Mouse (Mus musculus) limb, embryonic 11.5 days (tissue): ENCODE results near the gene Smcp. TPM values are rescaled to one million over a fixed set of nuclear protein-coding genes. Genes with fewer than 3 reads are reported as not detected.

Source experiments
- ATAC-seq: fragments of 200-750 bp; cut with Nextera tagmentation; 2 replicates; pipeline ENCODE4 v1.8.0; 2017; ENCODE audit warnings: low read depth; ENCODE audit not compliant: insufficient number of reproducible peaks, low FRiP score, low TSS enrichment
- DNase-seq: peaks from one replicate; pipeline ENCODE4 v3.0.0-alpha.2; 2015; ENCODE audit warnings: low spot score
- H3K27ac ChIP-seq: fragments of 300-500 bp; sonication (generic); replicated peaks from 2 replicates; pipeline ENCODE4 v1.5.1; 2014; ENCODE audit warnings: low read depth, mild to moderate bottlenecking, low read length
- H3K27me3 ChIP-seq: fragments of 300-500 bp; sonication (generic); 2 replicates; pipeline ENCODE4 v1.6.1; 2014; ENCODE audit warnings: mild to moderate bottlenecking, low read length, mixed read lengths; ENCODE audit not compliant: control insufficient read depth, insufficient read depth
- H3K36me3 ChIP-seq: fragments of 300-500 bp; sonication (generic); 2 replicates; pipeline ENCODE4 v1.6.1; 2014; ENCODE audit warnings: mild to moderate bottlenecking, low read length, moderate library complexity, mixed read lengths; ENCODE audit not compliant: control insufficient read depth, insufficient read depth
- H3K4me1 ChIP-seq: fragments of 300-500 bp; sonication (generic); 2 replicates; pipeline ENCODE4 v1.6.1; 2014; ENCODE audit warnings: low read length, mixed read lengths; ENCODE audit not compliant: control insufficient read depth, insufficient read depth
- H3K4me2 ChIP-seq: fragments of 300-500 bp; sonication (generic); 2 replicates; pipeline ENCODE4 v1.6.1; 2014; ENCODE audit warnings: low read depth, mild to moderate bottlenecking, moderate library complexity; ENCODE audit not compliant: severe bottlenecking
- H3K4me3 ChIP-seq: fragments of 300-500 bp; sonication (generic); 2 replicates; pipeline ENCODE4 v1.5.1; 2014; ENCODE audit warnings: low read depth, low read length
- H3K9ac ChIP-seq: fragments of 300-500 bp; sonication (generic); 2 replicates; pipeline ENCODE4 v1.6.1; 2014; ENCODE audit warnings: mild to moderate bottlenecking, low read length
- H3K9me3 ChIP-seq: fragments of 300-500 bp; sonication (generic); 2 replicates; pipeline ENCODE4 v1.6.1; 2016; ENCODE audit warnings: low read length; ENCODE audit not compliant: control insufficient read depth
- WGBS: fragments of 180-500 bp; shearing (Covaris S2); extraction: QIAGEN DNeasy Blood & Tissue Kit; methylation state at CpG from one replicate; pipeline ENCODE4 v1.1.7; 2014; 5-methylcytosine and 5-hydroxymethylcytosine counted together
- polyA plus RNA-seq: library from polyadenylated mRNA; unstranded; fragments of >200 nt; fragmentation: Nextera tagmentation; extraction: Ambion mirVana; gene quantifications from 2 replicates; pipeline ENCODE4 v1.2.1, GENCODE M21; 2014

Smcp gene
- polyA plus RNA-seq, 1 experiment from 2014 or later, result not detected

- 68% methylated on average over 2 of the region's 2 CpGs for WGBS
- H3K4me3 ChIP-seq, result no peak overlapping the region
- no peak overlapping the region for H3K27ac ChIP-seq
- H3K4me1 ChIP-seq, result no peaks in the 10 kb centered on the region
- ATAC-seq (no peak), DNase-seq (no peak)
- H3K9me3 ChIP-seq, result no peaks in the 10 kb centered on the region
- no peak overlapping the region for H3K9ac ChIP-seq
- no peaks in the 10 kb centered on the region for H3K36me3 ChIP-seq
- no peaks in the 10 kb centered on the region for H3K27me3 ChIP-seq
- no peak overlapping the region for H3K4me2 ChIP-seq
Observed at GRCm38 (mm10) chr3:92572514-92573155, 16.2 kb downstream of the Smcp start.

GRCm38 (mm10) chr3:92568752-92569151 lies 20.0 kb downstream of the Smcp start:
- no peak overlapping the region for H3K4me2 ChIP-seq
- no peak overlapping the region for H3K27ac ChIP-seq
- H3K36me3 ChIP-seq, result no peaks in the 10 kb centered on the region
- H3K4me1 ChIP-seq, result no peaks in the 10 kb centered on the region
- H3K27me3 ChIP-seq, result no peaks in the 10 kb centered on the region
- no peak overlapping the region for H3K4me3 ChIP-seq
- H3K9me3 ChIP-seq, result no peaks in the 10 kb centered on the region
- H3K9ac ChIP-seq, result no peak overlapping the region
- ATAC-seq (no peak), DNase-seq (no peak)
- WGBS, result 93% methylated on average over 2 of the region's 2 CpGs

- no peak for DNase-seq
- Histone ChIP-seq H3K27me3 (no peaks in the 10 kb centered on the region), H3K9me3 (no peaks in the 10 kb centered on the region), H3K4me3 (no peak overlapping the region), H3K36me3 (no peaks in the 10 kb centered on the region), H3K4me1 (no peaks in the 10 kb centered on the region), H3K9ac (no peak overlapping the region), H3K27ac (no peak overlapping the region), H3K4me2 (no peak overlapping the region)
- no peak for ATAC-seq
Observed at GRCm38 (mm10) chr3:92565418-92565817, 23.4 kb downstream of the Smcp start.

- no peaks in the 10 kb centered on the region for H3K4me1 ChIP-seq
- H3K27ac ChIP-seq, result no peak within 1 kb of the TSS
- H3K4me3 ChIP-seq, result no peak within 1 kb of the TSS
- ATAC-seq, result no peak
- WGBS, result 83% methylated on average over 3 of the region's 3 CpGs
- no peaks in the 10 kb centered on the region for H3K9me3 ChIP-seq
- no peak for DNase-seq
- H3K36me3 ChIP-seq, result no peaks in the 10 kb centered on the region
- H3K4me2 ChIP-seq, result no peak within 1 kb of the TSS
- H3K27me3 ChIP-seq, result no peaks in the 10 kb centered on the region
- H3K9ac ChIP-seq, result no peak within 1 kb of the TSS
Observed at GRCm38 (mm10) chr3:92534411-92534810, 54.4 kb downstream of the Smcp start, which contains the start of gene 2310046K23Rik. 2310046K23Rik (minus strand) TSS chr3:92534511.

Other genes starting within 250 kb of the Smcp start
- not detected in 2 replicates for gene Sprr2d, start 249.9 kb downstream of the Smcp start, polyA plus RNA-seq
- not detected in 2 replicates for gene Sprr2e, start 236.9 kb downstream of the Smcp start, polyA plus RNA-seq
- not detected in 2 replicates for gene Sprr2f, start 223.8 kb downstream of the Smcp start, polyA plus RNA-seq
- gene Sprr2h, start 203.3 kb downstream of the Smcp start, polyA plus RNA-seq, result not detected in 2 replicates
- gene Sprr2i, start 181.0 kb downstream of the Smcp start, polyA plus RNA-seq, result not detected in 2 replicates
- gene Sprr2j-ps, start 170.9 kb downstream of the Smcp start, polyA plus RNA-seq, result not detected in 2 replicates
- gene Gm9774, start 159.6 kb downstream of the Smcp start, polyA plus RNA-seq, result 4.9 and 5.8 TPM in 2 replicates
- gene Sprr2k, start 156.4 kb downstream of the Smcp start, polyA plus RNA-seq, result not detected in 2 replicates
- gene Sprr1b, start 150.2 kb downstream of the Smcp start, polyA plus RNA-seq, result not detected in 2 replicates
- gene Sprr3, start 130.3 kb downstream of the Smcp start, polyA plus RNA-seq, result not detected in 2 replicates
- not detected in 2 replicates for gene Sprr1a, start 103.1 kb downstream of the Smcp start, polyA plus RNA-seq
- gene Sprr4, start 88.5 kb downstream of the Smcp start, polyA plus RNA-seq, result not detected in 2 replicates
- not detected in 2 replicates for gene 2310046K23Rik, start 54.5 kb downstream of the Smcp start, polyA plus RNA-seq
- gene Ivl, start 15.3 kb downstream of the Smcp start, polyA plus RNA-seq, result not detected in 2 replicates
- not detected in 2 replicates for gene 2210017I01Rik, start 18.5 kb upstream of the Smcp start, polyA plus RNA-seq
- gene Lce6a, start 32.7 kb upstream of the Smcp start, polyA plus RNA-seq, result not detected in 2 replicates
- not detected in 2 replicates for gene Lce1a1, start 59.3 kb upstream of the Smcp start, polyA plus RNA-seq
- not detected in 2 replicates for gene Lce1b, start 67.9 kb upstream of the Smcp start, polyA plus RNA-seq
- not detected in 2 replicates for gene Lce1a2, start 81.3 kb upstream of the Smcp start, polyA plus RNA-seq
- not detected in 2 replicates for gene Lce1c, start 90.2 kb upstream of the Smcp start, polyA plus RNA-seq
- gene Lce1d, start 98.2 kb upstream of the Smcp start, polyA plus RNA-seq, result not detected in 2 replicates
- gene Lce1e, start 120.1 kb upstream of the Smcp start, polyA plus RNA-seq, result not detected in 2 replicates
- not detected in 2 replicates for gene Lce1f, start 131.4 kb upstream of the Smcp start, polyA plus RNA-seq
- not detected in 2 replicates for gene Gm38119, start 150.1 kb upstream of the Smcp start, polyA plus RNA-seq
- gene Lce1g, start 163.3 kb upstream of the Smcp start, polyA plus RNA-seq, result not detected in 2 replicates
- not detected in 2 replicates for gene Lce1h, start 176.1 kb upstream of the Smcp start, polyA plus RNA-seq
- gene Lce1i, start 189.9 kb upstream of the Smcp start, polyA plus RNA-seq, result not detected in 2 replicates
- not detected in 2 replicates for gene Lce1j, start 201.5 kb upstream of the Smcp start, polyA plus RNA-seq
- gene Lce1k, start 218.9 kb upstream of the Smcp start, polyA plus RNA-seq, result not detected in 2 replicates
- not detected in 2 replicates for gene Kprp, start 238.2 kb upstream of the Smcp start, polyA plus RNA-seq